Mouse (Mus musculus): ENCODE data around the gene Ucp3. TPM values are rescaled to one million over a fixed set of nuclear protein-coding genes. Genes with fewer than 3 reads are reported as not detected.

The Ucp3 gene
- not detected in 2 replicates for polyA plus RNA-seq (2014; fragmentation: Nextera tagmentation; extraction: Ambion mirVana)

DNA sequence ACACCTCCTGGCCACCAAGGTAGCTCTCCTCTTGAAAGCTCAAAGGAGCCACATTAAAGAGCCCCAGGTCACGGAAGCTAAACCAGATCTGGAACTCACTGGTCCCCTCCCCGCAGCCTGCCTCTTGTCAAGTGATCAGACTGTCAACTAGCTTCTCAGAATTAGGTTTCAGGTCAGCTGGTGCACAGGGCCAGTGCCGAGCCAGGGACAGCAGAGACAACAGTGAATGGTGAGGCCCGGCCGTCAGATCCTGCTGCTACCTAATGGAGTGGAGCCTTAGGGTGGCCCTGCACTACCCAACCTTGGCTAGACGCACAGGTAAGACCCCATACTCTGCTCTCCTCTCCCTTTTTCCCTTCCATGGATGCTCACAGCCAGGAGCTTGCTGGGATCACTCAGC lies at the start of gene Ucp3:
Ucp3 (plus strand) TSS at position 214 of the 400 bp plus-strand sequence.
- 88% methylated on average over 6 of the region's 6 CpGs for WGBS
- Histone ChIP-seq H3K27ac (ENCODE audit: low read depth, low read length) (no peak within 1 kb of the TSS), H3K4me1 (ENCODE audit: control insufficient read depth, insufficient read depth, low read length) (no peaks in the 10 kb centered on the region), H3K36me3 (ENCODE audit: control insufficient read depth, insufficient read depth, low read length) (peaks cover 5% of the 10 kb centered on the region), H3K9me3 (ENCODE audit: control insufficient read depth, low read length) (no peaks in the 10 kb centered on the region), H3K27me3 (ENCODE audit: control insufficient read depth, insufficient read depth, low read length) (no peaks in the 10 kb centered on the region), H3K4me3 (ENCODE audit: low read depth, low read length) (no peak within 1 kb of the TSS), H3K9ac (ENCODE audit: low read length) (no peak within 1 kb of the TSS), H3K4me2 (ENCODE audit: low read depth) (no peak within 1 kb of the TSS)
- DNase-seq (ENCODE audit: low spot score) (no peak), ATAC-seq (ENCODE audit: insufficient read depth, low FRiP score, low TSS enrichment) (no peak)

- H3K9me3 ChIP-seq (ENCODE audit: control insufficient read depth, low read length), result no peaks in the 10 kb centered on the region
- H3K27ac ChIP-seq (ENCODE audit: low read depth, low read length), result no peak overlapping the region
- no peak overlapping the region for H3K4me2 ChIP-seq (ENCODE audit: low read depth)
- no peaks in the 10 kb centered on the region for H3K27me3 ChIP-seq (ENCODE audit: control insufficient read depth, insufficient read depth, low read length)
- no peak for DNase-seq (ENCODE audit: low spot score)
- H3K36me3 ChIP-seq (ENCODE audit: control insufficient read depth, insufficient read depth, low read length), result peaks cover 21% of the 10 kb centered on the region
- H3K4me1 ChIP-seq (ENCODE audit: control insufficient read depth, insufficient read depth, low read length), result no peaks in the 10 kb centered on the region
- ATAC-seq (ENCODE audit: insufficient read depth, low FRiP score, low TSS enrichment), result no peak
- H3K9ac ChIP-seq (ENCODE audit: low read length), result no peak overlapping the region
- WGBS, result 90% methylated on average over 3 of the region's 3 CpGs
- no peak overlapping the region for H3K4me3 ChIP-seq (ENCODE audit: low read depth, low read length)
These were observed 47.0 kb upstream of the Ucp3 start for GRCm38 (mm10) chr7:100425795-100426194.

DNA sequence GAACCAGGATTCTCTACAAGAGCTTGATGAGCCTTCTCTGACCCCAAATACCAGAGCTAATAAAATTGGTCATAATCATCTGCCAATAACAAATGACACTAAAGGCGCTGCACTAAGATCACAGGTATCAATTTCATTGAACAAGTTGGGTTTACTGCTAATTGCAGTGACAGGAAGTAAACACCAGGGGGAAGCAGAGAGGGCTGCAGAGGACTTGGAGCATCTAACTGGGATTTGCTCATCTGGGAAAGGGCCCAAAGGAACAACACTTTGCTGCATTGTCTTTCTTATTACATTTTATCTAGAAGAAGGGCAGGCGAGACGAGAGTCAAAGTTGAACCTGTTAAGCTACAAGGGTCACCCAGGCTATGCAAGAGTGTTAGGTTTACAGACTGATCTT lies 43.7 kb upstream of the Ucp3 start:
- H3K4me2 ChIP-seq (ENCODE audit: low read depth), result no peak overlapping the region
- no peaks in the 10 kb centered on the region for H3K4me1 ChIP-seq (ENCODE audit: control insufficient read depth, insufficient read depth, low read length)
- no peak overlapping the region for H3K9ac ChIP-seq (ENCODE audit: low read length)
- H3K4me3 ChIP-seq (ENCODE audit: low read depth, low read length), result no peak overlapping the region
- H3K27ac ChIP-seq (ENCODE audit: low read depth, low read length), result no peak overlapping the region
- H3K9me3 ChIP-seq (ENCODE audit: control insufficient read depth, low read length), result no peaks in the 10 kb centered on the region
- 81% methylated on average over 3 of the region's 3 CpGs for WGBS
- ATAC-seq (ENCODE audit: insufficient read depth, low FRiP score, low TSS enrichment), result no peak
- peak; percentile 22 for DNase-seq (ENCODE audit: low spot score)
- no peaks in the 10 kb centered on the region for H3K27me3 ChIP-seq (ENCODE audit: control insufficient read depth, insufficient read depth, low read length)
- H3K36me3 ChIP-seq (ENCODE audit: control insufficient read depth, insufficient read depth, low read length), result peaks cover 22% of the 10 kb centered on the region

- H3K4me1 ChIP-seq (ENCODE audit: control insufficient read depth, insufficient read depth, low read length), result no peaks in the 10 kb centered on the region
- 94% methylated on average over 11 of the region's 11 CpGs for WGBS
- H3K36me3 ChIP-seq (ENCODE audit: control insufficient read depth, insufficient read depth, low read length), result peaks cover 18% of the 10 kb centered on the region
- H3K27me3 ChIP-seq (ENCODE audit: control insufficient read depth, insufficient read depth, low read length), result no peaks in the 10 kb centered on the region
- ATAC-seq (ENCODE audit: insufficient read depth, low FRiP score, low TSS enrichment), result no peak
- H3K9ac ChIP-seq (ENCODE audit: low read length), result no peak overlapping the region
- H3K27ac ChIP-seq (ENCODE audit: low read depth, low read length), result no peak overlapping the region
- DNase-seq (ENCODE audit: low spot score), result no peak
- H3K9me3 ChIP-seq (ENCODE audit: control insufficient read depth, low read length), result no peaks in the 10 kb centered on the region
- H3K4me3 ChIP-seq (ENCODE audit: low read depth, low read length), result no peak overlapping the region
- no peak overlapping the region for H3K4me2 ChIP-seq (ENCODE audit: low read depth)
These were observed 42.9 kb upstream of the Ucp3 start for GRCm38 (mm10) chr7:100429911-100430310.

- Histone ChIP-seq H3K36me3 (ENCODE audit: control insufficient read depth, insufficient read depth, low read length) (peaks cover 11% of the 10 kb centered on the region), H3K27ac (ENCODE audit: low read depth, low read length) (no peak overlapping the region), H3K4me2 (ENCODE audit: low read depth) (no peak overlapping the region), H3K9me3 (ENCODE audit: control insufficient read depth, low read length) (no peaks in the 10 kb centered on the region), H3K9ac (ENCODE audit: low read length) (no peak overlapping the region), H3K27me3 (ENCODE audit: control insufficient read depth, insufficient read depth, low read length) (no peaks in the 10 kb centered on the region), H3K4me1 (ENCODE audit: control insufficient read depth, insufficient read depth, low read length) (no peaks in the 10 kb centered on the region), H3K4me3 (ENCODE audit: low read depth, low read length) (no peak overlapping the region)
- 93% methylated on average over 5 of the region's 5 CpGs for WGBS
- DNase-seq (ENCODE audit: low spot score) (no peak), ATAC-seq (ENCODE audit: insufficient read depth, low FRiP score, low TSS enrichment) (no peak)
These were observed 41.7 kb upstream of the Ucp3 start for GRCm38 (mm10) chr7:100431103-100431502.

- ATAC-seq (ENCODE audit: insufficient read depth, low FRiP score, low TSS enrichment) (no peak), DNase-seq (ENCODE audit: low spot score) (no peak)
- H3K36me3 ChIP-seq (ENCODE audit: control insufficient read depth, insufficient read depth, low read length), result peaks cover 11% of the 10 kb centered on the region; the same call in 1 of the 2 replicates
- H3K4me1 ChIP-seq (ENCODE audit: control insufficient read depth, insufficient read depth, low read length), result no peaks in the 10 kb centered on the region
- H3K27ac ChIP-seq (ENCODE audit: low read depth, low read length), result no peak overlapping the region
- H3K4me2 ChIP-seq (ENCODE audit: low read depth), result no peak overlapping the region
- no peaks in the 10 kb centered on the region for H3K9me3 ChIP-seq (ENCODE audit: control insufficient read depth, low read length)
- H3K9ac ChIP-seq (ENCODE audit: low read length), result no peak overlapping the region
- WGBS, result 95% methylated on average over 6 of the region's 6 CpGs
- H3K27me3 ChIP-seq (ENCODE audit: control insufficient read depth, insufficient read depth, low read length), result no peaks in the 10 kb centered on the region
- H3K4me3 ChIP-seq (ENCODE audit: low read depth, low read length), result no peak overlapping the region
These were observed 39.5 kb upstream of the Ucp3 start for GRCm38 (mm10) chr7:100433295-100433694.

DNA sequence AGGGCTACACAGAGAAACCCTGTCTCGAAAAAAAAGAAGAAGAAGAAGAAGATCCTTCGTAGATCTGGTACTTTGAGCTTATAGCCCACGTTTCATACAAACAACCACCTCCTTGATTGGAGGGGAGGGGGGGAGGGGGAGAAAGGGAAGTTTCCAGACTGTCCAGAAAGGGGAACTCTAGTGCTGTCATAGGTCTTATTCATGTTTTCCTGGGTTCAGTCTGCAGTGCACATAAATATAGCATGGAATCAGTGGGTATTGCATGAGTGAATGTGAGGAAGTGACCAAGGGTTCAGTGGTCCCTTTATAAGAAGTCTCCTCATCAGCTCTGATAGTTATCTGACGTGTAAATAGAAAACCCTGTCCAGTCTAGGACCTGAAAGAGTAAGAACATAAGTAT lies 29.1 kb upstream of the Ucp3 start:
- H3K4me2 ChIP-seq (ENCODE audit: low read depth), result no peak overlapping the region
- ATAC-seq (ENCODE audit: insufficient read depth, low FRiP score, low TSS enrichment) (no peak), DNase-seq (ENCODE audit: low spot score) (no peak)
- no peaks in the 10 kb centered on the region for H3K27me3 ChIP-seq (ENCODE audit: control insufficient read depth, insufficient read depth, low read length)
- no peak overlapping the region for H3K27ac ChIP-seq (ENCODE audit: low read depth, low read length)
- no peak overlapping the region for H3K4me3 ChIP-seq (ENCODE audit: low read depth, low read length)
- WGBS, result 86% methylated on average over 4 of the region's 4 CpGs
- no peaks in the 10 kb centered on the region for H3K4me1 ChIP-seq (ENCODE audit: control insufficient read depth, insufficient read depth, low read length)
- no peaks in the 10 kb centered on the region for H3K9me3 ChIP-seq (ENCODE audit: control insufficient read depth, low read length)
- peaks cover 15% of the 10 kb centered on the region; the same call in 1 of the 2 replicates for H3K36me3 ChIP-seq (ENCODE audit: control insufficient read depth, insufficient read depth, low read length)
- no peak overlapping the region for H3K9ac ChIP-seq (ENCODE audit: low read length)

DNA sequence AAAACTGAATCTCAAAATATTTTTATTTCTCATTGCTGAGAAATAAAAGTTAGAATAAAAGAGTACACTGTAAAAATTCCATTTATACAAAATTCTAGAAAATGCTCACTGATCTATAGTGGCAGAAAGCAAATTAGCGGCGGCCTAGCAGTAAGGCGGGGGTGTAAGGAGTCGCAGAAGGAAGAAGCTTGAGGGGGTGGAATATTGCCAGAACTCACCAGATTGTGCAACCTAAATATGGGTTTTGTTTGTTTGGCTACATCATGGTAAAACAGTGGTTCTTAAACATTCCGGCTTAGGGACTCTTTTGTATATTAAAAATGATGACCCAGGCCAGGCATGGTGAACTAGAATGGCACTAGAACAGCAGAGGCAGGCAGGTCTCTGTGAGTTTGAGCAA lies 26.5 kb upstream of the Ucp3 start:
- no peak overlapping the region for H3K9ac ChIP-seq (ENCODE audit: low read length)
- ATAC-seq (ENCODE audit: insufficient read depth, low FRiP score, low TSS enrichment) (no peak), DNase-seq (ENCODE audit: low spot score) (no peak)
- H3K4me3 ChIP-seq (ENCODE audit: low read depth, low read length), result no peak overlapping the region
- H3K27ac ChIP-seq (ENCODE audit: low read depth, low read length), result no peak overlapping the region
- H3K27me3 ChIP-seq (ENCODE audit: control insufficient read depth, insufficient read depth, low read length), result no peaks in the 10 kb centered on the region
- WGBS, result 97% methylated on average over 5 of the region's 5 CpGs
- H3K36me3 ChIP-seq (ENCODE audit: control insufficient read depth, insufficient read depth, low read length), result peaks cover 18% of the 10 kb centered on the region
- H3K9me3 ChIP-seq (ENCODE audit: control insufficient read depth, low read length), result no peaks in the 10 kb centered on the region
- H3K4me1 ChIP-seq (ENCODE audit: control insufficient read depth, insufficient read depth, low read length), result no peaks in the 10 kb centered on the region
- H3K4me2 ChIP-seq (ENCODE audit: low read depth), result no peak overlapping the region

- no peak overlapping the region for H3K9ac ChIP-seq (ENCODE audit: low read length)
- H3K9me3 ChIP-seq (ENCODE audit: control insufficient read depth, low read length), result no peaks in the 10 kb centered on the region
- WGBS, result 93% methylated on average over 12 of the region's 12 CpGs
- no peaks in the 10 kb centered on the region for H3K27me3 ChIP-seq (ENCODE audit: control insufficient read depth, insufficient read depth, low read length)
- H3K36me3 ChIP-seq (ENCODE audit: control insufficient read depth, insufficient read depth, low read length), result peaks cover 23% of the 10 kb centered on the region
- H3K27ac ChIP-seq (ENCODE audit: low read depth, low read length), result no peak overlapping the region
- ATAC-seq (ENCODE audit: insufficient read depth, low FRiP score, low TSS enrichment) (no peak), DNase-seq (ENCODE audit: low spot score) (no peak)
- H3K4me2 ChIP-seq (ENCODE audit: low read depth), result no peak overlapping the region
- H3K4me1 ChIP-seq (ENCODE audit: control insufficient read depth, insufficient read depth, low read length), result no peaks in the 10 kb centered on the region
- no peak overlapping the region for H3K4me3 ChIP-seq (ENCODE audit: low read depth, low read length)
These were observed 24.3 kb upstream of the Ucp3 start for GRCm38 (mm10) chr7:100448530-100448929.
